Mouse (Mus musculus): ENCODE data around the gene Fndc3b.
A peak's percentile ranks its signal among the peaks of the same experiment; 100 is the strongest.

DNA sequence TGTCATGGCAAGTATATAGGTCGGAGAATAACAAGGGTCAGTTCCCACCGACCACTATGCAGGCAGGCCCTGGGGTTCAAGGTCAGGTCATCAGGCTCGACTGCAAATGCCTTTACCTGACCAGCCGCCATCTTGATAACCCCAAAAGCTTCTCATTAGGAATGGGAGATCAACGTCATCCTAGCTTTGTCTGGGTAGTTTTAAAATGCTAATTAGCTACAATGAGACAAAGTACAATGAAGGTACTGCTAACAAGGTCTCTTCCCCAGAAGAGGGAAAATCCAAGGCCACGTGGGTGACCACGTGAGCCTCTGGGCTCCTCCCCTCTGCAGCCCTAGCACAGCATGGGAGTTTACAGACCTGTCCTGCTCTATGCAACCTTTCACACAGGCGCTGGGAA, 7.6 kb downstream of the Fndc3b start:
- TF ChIP-seq CTCF (conservative IDR thresholded peaks at IDR 0.05; ENCODE audit: low read length) (no peak), NANOG (IDR thresholded peaks at IDR 0.05; ENCODE audit: borderline replicate concordance, low read length) (0 out of 2 replicates have a peak, but pooled peaks have one; percentile 13)

All from E14TG2a.4 (cell line).